Mouse (Mus musculus): Measurements from ENCODE around the gene Gm11492.

Gene Gm11492

DNA sequence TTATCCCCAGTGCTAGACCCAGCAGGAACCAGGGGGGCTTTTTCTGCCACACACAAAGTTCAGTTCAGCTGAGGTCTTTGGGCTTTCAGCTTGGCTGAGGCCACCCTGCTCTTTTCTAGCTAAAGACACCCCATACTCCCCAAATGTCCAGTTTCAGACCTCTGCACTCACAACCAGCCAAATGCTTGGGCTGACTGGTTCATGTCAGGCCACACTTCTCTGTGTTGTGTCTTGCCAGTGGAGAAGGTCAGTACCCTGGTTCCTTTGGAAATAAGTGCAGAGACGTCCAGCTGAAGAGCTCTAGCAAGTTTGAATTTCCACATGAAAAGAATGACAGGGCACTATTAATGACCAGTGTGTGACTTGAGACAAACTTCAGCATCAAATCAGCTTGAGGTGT, 13.3 kb downstream of the Gm11492 start:
- no peak for DNase-seq (ENCODE audit: low spot score)

DNA sequence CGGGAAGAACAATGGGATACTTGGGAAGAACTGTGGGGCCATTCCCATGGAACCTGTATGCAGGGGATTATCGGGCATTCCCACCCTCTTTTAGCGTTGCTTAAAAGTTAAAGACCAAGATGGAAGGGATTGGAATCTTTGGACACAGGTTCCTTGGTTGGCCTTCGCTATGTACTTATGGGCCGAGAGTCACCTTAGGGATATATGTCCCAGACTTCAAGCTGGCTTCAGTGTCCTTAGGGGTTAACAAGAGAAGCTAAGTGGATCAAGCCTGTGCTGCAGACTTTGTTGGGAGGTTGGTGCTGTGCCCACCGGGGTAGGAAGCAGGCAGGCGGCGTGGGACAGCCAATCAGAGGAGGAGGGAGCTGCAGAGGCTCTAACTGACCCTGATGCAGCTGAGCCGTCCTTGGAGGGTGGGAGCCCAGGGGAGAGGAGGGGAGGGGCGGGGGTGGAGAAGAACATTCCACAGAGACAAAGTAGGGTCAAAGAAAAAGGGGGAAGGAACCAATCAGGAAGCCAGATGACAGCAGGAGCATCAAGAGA, 14.2 kb downstream of the Gm11492 start:
- no peak for DNase-seq (ENCODE audit: low spot score)

DNA sequence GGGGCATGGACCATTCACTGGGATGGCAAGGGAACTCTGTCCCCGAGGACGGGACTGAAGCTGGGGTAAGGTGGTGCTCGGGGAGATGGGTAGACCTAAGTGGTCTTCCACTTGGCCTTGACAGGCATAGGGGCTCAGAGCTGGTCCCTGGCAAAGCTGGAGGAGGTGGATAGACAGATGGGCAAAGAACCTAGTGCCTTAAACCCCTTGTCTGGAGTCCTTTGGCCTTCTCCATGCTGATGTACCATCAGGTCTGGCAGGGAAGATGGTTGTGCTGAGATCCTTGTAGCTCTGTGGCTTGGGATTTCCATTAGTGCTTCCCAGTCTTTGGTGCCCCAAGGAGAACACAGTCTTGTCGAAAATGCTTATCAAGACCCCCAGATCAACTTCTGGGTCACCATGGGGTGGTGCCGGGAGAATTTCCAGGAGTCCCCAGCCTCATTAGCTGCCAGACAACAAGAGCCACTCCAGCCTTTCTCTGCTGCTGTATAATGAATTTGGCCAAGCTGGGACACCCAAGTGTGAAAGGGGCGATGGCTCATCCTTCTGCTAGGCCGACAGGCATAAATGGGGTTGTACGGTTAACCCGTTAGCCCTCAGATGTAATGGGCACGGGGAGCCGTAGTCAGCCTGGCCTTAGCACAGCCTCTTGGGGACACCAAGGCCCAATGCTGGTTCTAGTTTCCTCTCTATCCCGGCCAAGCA, 14.9 kb downstream of the Gm11492 start:
- DNase-seq (ENCODE audit: low spot score) = no peak

DNA sequence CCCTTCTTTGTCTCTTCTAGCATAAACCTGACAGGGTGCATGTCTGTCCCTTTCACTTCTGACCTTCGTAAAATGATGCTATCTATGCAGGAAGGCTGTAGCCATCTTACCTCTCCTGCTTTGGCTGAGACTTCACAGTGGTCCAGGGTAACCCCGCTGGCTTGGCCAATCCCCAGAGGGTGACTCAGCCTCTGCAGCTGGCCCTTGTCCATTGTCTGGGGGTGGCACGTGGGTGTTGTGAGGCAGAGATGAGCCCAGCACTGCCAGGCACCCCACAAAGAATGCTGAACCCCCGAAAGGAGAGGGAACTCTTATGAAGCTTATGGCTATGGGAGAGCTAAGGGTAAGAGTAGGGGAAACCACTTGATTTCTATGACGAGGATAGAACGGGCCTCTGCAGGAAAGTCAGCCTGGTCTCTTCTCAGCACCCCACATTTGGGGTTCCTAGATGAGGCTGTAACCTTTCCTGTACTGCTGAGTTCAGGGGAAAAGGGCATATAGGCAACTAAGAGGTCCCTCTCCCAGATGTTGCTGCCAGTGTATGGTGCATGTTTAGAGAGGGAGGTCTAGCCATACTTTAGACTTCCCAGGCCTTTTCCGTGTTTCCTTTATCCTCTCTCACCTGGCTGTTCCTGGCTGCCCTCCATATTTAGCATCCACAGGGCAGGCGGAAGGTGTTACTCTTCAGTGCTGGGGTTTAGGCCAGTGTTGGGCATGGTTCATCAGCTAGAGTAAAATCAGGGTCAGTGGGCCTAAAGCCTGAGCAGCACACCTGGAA, 15.7 kb downstream of the Gm11492 start:
- peak; percentile 54 for DNase-seq (ENCODE audit: low spot score)

DNA sequence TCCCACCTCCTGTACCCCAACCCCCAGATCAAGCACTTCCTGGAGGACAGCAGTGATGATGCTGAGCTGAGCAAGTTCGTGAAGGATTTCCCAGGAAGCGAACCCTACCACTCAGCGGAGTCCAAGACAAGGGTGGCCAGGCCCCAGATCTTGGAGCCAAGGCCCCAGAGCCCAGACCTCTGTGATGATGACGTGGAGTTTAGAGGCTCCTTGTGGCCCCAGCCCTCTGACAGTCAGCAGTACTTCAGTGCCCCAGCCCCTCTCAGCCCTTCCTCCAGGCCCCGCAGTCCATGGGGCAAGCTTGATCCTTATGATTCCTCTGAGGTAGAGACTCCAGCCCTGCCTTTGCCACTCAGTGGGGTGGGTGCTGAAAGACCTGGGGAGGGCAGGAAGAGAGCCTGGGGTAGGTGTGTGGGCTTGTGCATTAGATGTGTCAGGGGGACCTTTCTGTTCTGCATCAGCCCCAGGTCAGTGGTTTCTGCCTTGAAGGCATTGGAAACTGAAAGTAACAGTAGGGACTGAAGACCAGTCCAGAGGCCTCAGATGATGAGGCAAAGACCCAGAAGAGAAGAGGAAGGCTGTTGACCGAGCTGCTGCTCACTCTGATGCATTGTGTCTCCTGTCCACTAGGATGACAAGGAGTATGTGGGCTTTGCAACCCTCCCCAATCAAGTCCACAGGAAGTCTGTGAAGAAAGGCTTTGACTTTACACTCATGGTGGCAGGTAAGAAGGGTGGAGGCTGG, 17.0 kb downstream of the Gm11492 start:
- DNase-seq (ENCODE audit: low spot score) = no peak

DNA sequence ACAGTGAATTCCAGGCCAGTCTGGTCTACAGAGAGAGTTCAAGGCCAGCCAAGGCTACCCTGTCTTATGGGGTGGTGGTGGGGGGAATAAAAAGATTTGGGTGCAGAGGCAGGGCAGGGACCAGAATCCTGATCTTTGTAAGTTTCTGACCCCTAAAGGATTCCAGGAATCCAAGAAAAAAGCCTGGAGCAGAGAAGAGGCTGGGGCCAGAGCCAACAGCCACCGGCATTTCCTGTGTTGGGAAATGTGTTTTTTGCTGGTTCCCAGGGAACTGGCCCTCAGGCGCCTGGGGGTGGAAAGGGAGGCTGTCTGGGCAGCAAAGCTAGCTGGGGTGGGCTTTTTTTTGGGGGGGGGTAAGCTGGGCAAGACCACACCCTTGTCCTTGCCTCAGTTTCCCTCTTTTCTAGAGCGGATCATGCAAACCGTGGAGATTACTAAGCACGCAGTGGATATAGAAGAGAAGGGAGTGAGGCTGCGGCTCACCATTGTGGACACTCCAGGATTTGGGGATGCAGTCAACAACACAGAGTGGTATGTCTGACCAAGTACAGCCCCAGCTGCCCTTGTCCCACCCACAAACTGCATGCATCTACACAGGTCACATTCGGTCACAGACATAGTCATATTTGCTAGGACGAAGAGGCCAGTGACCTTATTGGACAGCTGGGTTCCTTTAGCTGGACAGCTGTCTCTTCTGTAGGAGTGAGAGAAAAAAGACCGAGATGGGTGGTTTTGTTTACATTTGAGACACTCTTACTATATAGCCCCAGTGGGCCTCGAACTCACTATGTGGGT, 18.5 kb downstream of the Gm11492 start:
- DNase-seq (ENCODE audit: low spot score) = no peak

DNA sequence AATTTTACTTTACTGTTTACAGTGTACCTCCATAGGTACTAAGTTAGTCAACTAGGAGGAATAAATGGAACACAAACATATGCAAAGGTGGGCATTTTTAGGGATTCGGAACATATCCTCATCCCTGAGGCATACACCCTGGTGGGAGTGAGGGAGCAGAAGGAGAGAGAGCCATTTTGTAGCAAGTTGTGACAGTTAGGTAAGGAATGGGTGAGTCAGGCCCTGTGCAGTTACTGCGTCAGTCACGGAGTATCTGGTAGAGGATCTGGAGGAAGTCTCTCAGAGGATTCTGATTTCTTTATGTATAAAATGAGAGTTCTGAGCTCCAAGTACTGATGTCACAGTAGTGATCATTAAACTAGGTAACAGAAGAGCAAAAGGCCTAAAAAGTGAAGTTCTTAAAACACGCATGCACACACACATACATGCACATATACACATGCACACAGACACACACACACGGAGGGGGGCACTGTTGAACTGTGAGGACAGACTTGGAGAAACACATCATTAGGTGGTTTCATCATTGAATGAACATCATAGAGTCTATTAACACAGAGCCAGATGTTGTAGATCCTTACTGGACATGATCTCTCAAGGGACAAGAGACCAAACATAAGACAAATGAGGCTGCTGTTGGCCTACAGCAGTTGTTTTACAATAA, 20.9 kb downstream of the Gm11492 start:
- DNase-seq (ENCODE audit: low spot score) = no peak

DNA sequence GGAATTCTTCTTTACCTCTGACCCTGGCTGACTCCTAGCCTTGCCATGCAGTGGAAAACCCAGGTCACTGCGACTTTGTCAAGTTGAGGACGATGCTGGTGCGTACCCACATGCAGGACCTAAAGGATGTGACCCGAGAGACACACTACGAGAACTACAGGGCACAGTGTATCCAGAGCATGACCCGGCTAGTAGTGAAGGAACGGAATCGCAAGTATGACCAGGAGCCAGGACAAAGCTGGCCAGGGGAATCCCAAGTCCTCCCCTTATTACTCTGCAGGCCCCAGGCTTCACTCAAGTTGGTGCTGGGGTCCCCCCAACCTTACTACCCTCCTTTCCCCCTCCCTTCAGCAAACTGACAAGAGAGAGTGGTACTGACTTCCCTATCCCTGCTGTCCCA, 23.2 kb downstream of the Gm11492 start:
- DNase-seq (ENCODE audit: low spot score) = no peak

DNA sequence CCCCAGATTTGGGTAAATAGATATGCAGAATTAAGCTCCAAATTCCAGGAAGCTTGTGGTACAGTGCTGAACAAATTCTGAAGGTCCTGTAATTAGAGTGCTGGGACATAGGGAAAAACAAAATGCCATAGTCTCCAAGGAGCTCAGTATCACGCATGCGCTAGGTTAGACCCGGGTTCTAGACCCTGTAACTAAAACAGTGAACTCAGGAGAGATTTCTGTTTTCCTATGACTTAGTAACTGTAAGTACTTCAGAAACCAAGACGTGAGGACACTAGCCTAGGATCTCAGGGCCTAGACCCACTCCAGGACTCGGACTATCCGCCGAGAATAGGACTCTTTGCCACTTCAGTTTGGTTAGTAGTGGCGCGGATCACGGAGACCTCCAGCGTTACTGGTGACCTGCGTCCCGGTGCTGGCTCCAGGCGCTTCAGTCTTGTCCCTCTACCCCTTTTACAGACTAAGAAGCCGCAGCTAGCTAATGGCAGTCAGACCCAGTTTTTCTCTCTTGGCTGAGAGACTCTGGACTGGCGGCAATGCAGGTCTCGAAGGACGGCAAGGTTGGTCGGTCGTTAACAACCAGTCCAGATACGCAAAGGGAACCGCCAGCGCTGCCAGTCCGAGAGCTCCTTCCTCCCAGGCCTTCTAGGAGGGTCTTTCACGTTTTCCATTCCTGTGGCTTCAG, 24.5 kb downstream of the Gm11492 start:
- DNase-seq (ENCODE audit: low spot score) = no peak

DNA sequence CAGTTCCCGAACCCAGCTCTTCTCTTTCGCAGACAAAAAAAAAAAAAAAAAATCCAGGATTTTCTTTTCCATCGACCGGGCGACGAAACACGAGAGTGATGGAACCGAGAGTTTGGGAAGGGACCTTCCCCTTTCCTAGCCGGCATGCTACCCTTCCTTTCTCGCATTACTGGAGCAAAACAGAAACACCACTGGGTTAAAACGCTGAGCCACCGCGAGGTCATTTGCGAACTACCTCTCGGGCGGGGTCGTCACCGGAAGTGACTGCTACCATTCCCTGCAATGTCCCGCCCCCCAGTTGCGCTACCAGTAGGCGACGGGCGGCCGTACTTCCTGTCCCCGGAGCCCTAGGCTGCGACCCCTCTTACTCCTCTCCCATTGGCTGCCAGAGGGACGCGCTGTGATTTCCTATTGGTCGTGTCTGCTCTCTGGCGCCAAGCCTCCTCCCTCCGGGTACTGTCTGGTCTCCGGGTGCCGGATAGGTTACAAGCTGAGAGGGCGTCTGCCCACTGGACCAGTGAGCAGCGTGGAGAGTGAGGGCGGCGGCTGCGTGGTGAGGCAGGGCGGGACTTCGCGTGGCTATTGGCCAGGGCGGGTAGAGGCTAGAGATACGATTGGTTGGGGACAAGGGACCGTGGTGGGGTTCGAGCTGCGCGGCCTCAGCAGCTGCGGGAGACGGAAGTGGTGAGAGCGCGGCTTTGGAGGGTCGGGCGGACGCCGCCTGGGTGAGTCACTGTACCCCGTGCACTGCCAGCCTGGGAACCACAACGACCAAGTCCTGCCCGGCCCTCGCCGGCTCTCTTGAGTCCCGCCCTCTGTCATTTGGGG, 25.3 kb downstream of the Gm11492 start, which contains the start of gene Mtmr4:
Gene Mtmr4, plus strand, starts transcription at position 637 of the 828 bp plus-strand sequence.
- peak; percentile 99 for DNase-seq (ENCODE audit: low spot score)

DNA sequence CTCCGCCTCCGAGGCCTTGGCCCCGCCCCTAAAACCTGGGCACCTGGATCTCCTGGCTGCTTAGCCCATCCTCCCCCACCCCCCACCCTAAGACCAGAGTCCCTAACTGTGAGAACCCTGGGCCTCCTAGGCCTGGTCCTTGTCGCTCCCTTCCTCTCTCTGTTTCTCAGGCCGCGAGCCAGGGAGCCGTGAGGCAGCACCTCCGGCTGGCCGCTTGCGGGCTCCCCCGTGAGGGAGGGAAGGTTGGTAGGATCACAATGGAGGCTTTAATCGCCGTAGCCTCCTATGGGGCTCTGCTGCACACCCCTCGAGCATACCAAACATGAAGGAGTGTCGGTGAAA, 25.9 kb downstream of the Gm11492 start:
- no peak for DNase-seq (ENCODE audit: low spot score)

DNA sequence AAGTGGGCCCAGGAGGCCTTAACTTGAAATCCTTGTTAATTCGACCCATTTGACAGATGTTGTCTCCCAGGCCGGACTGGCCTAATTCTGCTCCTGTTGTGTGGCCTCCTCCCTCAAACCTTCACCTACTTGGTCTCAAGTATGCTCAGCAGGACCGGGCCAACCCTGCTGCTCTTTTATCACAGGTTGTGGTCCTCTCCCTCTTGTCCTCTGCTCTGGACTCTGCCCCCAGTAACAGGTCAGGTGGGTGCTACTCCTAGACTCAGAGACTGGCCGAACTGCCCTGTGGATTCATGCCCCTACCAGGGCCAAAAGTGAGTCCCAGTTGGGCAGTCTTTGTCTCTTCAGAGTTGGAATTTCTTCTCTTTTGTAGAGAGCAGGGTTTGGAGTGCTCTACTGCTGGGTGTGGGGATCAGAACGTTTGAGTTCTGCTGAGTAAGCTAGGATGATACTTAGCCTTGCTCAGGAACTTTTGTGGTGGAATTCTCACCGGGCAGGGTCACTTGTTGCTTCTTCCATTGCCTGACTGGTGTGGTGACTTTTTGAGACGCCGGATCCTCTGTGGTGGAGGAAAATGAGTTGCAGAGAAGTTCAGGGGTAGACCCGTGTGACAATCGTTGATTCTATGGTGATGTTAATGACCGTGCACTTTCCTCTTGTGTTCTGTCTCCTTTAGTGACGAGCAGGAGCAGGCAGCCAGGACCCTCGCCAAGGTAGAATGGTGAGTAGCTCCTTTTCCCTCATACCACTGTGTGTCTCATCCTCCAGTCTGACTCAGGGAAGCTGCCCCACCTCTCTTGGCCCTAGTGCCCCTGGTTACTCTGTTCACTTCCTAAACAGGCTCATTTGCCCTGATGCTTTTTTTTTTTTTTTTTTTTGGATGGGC, 26.5 kb downstream of the Gm11492 start:
- DNase-seq (ENCODE audit: low spot score) = no peak

DNA sequence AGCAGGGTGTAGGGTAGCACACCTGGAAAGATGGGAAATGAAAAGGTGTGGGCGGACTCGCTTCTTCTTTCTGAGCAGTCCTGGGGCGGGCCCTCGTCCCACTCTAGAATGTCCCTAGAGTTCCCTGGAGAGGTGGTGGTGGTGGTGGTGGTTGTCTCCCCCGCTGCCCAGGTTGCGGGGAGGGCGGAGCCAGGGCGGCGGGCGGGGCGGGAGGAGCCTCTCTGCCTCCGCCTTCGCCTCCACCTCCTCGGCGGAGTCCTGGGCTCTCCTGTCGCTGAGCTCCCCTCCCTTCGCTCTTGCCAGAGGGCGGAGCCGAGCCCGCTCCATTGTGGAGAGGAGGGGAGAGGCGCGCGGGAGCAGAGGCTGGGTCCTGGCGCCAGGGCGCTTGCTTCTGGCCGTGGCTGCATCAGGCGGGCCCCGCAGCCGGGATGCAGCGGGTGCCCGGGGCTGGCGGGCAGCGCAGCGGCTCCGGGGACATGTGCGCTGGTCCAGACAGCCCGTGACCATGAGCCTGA, 28.9 kb downstream of the Gm11492 start:
- DNase-seq (ENCODE audit: low spot score) = no peak

DNA sequence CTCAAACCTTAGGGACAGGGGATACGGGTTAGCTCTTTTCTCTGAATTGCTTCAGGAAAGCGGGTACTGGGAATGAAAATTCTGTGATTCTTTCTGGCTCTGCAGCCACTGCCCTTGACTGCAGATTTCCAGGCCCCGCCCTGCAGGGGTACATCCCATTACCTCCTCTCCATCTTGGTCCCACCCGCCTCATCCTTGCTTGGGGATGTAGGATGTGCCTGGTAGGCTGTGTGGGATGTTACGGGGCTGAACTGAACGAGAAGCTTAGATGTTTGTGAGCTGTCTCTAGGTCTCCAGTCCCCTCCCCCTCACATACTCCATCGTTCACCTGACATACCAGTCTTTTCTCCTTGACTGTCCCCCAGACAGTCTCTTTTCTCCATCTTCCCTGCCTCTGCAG, 29.5 kb downstream of the Gm11492 start:
- no peak for DNase-seq (ENCODE audit: low spot score)

DNA sequence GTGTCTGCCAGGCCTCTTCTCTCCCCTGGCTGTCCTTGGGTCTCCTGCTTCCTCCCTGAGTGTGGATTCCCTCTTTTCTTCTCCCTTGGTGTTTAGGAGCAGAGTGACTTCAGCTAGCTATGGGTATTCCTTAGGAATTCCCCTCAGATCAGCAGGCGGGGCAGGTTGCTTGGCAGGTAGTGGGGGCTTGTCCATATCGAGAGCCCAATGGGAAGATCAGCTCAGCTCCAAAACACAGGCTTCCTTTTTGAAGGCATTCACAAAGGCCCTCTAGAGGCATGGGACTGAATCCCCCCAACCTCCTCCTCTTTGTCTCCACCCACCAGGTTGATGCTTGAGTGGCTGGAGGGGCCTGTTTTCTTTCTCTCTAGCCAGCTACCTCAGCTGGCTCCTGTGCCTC, 30.0 kb downstream of the Gm11492 start:
- DNase-seq (ENCODE audit: low spot score) = no peak

DNA sequence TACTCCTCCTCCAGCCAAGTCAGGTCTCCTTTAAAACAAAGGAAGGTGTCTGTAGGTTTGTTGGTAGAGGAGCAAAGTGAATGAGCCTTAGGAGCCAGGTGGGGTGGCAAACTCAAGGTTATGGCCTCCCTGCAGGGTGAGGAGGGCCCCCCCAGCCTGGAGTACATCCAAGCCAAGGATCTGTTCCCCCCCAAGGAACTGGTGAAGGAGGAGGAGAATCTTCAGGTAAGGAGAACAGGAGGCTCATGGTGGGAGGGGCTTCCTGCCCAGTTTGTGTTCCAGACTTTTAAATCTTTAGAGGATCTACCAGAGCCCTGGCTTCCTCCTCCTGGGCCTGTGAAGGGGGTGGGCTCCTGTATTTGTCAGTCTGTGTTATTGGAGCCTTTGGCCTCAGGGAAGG, 30.6 kb downstream of the Gm11492 start:
- no peak for DNase-seq (ENCODE audit: low spot score)

DNA sequence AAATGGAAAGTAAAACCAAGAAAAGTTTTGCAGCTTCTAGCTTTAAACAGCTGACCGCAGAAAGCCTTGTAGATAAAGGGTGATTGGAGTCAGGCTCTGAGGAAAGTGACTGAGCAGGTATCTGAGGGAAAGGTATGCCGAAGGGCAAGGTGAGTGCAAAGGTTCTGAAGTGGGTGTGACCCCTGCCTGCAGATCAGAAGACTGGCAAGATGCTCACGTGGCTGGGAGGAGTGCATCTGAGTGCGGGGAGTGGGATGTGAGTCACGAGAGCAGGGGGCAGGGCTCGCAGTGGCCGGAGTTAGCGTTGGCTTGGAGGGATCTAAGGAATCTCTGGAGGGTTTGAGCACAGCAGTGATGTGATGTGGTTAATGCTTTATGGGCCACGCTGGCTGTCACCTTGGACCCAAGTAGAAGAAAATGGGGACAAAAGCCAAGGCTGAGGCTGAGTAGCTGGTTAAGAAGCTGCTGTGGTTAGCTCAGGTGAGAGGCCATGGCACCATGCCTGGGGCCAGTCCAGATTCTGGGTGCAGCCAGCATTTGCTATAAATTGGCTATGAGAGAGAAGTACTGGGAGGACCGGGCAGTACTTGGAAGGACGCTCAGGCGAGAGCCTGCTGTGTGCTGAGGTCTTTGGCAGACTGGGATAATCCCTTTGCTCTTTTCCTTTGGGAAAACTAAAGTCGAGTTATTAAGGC, 33.1 kb downstream of the Gm11492 start:
- no peak for DNase-seq (ENCODE audit: low spot score)

DNA sequence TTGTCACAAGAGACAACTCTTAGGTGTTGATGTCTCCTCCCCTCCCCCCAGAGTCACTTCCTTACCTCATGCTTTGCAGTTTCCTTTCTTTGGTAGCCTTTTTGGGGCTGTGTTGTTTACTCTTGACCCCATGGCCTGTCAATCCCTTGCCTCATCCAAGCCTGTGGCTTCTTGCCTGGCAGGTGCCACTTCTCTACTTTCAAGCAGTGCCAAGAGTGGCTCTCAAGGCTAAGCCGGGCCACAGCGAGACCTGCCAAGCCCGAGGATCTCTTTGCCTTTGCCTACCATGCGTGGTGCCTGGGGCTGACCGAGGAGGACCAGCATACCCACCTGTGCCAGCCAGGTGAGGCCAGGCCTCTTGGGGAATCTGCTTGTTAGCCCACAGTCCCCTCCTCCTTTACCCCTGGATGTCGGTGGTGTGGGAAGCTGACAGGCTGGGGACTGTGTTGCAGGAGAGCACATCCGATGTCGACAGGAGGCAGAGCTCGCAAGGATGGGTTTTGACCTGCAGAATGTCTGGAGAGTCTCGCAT, 33.9 kb downstream of the Gm11492 start:
- no peak for DNase-seq (ENCODE audit: low spot score)
